Mouse (Mus musculus) erythroblast, embryonic 14.5 days (primary cell): Measurements from ENCODE around the gene Prdm16.

Experiments
- GATA1 ChIP-seq: IDR thresholded peaks from 2 replicates; pipeline ENCODE4 v1.6.1; 2012; ENCODE audit warnings: low read length, inconsistent platforms, mixed read lengths
- TAL1 ChIP-seq: IDR thresholded peaks from 3 replicates; pipeline ENCODE4 v1.6.1; 2012; ENCODE audit warnings: low read length, inconsistent platforms, mixed read lengths

DNA sequence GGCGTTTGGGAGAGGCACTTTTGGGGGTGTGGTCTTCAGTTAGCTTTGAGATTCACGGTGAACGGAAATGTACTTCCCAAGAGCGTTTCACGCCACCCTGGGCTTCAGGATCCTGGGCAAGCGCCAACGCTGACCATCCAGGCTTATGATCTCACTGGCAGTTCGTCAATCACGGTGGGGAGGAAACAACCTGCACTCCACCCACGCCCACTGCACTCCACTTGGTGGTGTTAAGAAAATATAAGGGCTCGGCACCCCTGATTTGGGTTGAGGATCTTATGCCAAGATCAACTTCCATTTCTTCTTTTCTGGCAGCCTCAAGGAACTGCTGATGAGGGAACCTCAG is 323.1 kb downstream of the Prdm16 start:
- TF ChIP-seq TAL1: no peak
- no peak for TF ChIP-seq GATA1
